Mouse (Mus musculus): ENCODE measurements at regions not wholly inside any gene's neighbourhood (a gene's known extent, or its start where the extent isn't known, plus 50 kb on each side); places are given as distances from the start of the nearest gene placed in this dataset.

GRCm38 (mm10) chr15:36873058-36873883 lies 134.3 kb downstream of the Zfp706 start:
- Histone ChIP-seq H3K4me2 (replicated peaks; ENCODE audit: low read depth, low read length) (peak overlapping the region; percentile 23), H3K27ac (ENCODE audit: low read length) (peak overlapping the region; percentile 34; the same call in 1 of the 2 replicates), H3K36me3 (ENCODE audit: control insufficient read depth, insufficient read depth, low read length) (no peaks in the 10 kb centered on the region), H3K4me1 (ENCODE audit: control insufficient read depth, insufficient read depth, low read length) (peaks cover 18% of the 10 kb centered on the region), H3K27me3 (ENCODE audit: control insufficient read depth, insufficient read depth, low read length) (no peaks in the 10 kb centered on the region), H3K9ac (replicated peaks; ENCODE audit: low read depth, low read length) (no peak overlapping the region), H3K9me3 (ENCODE audit: control insufficient read depth, low read depth, low read length) (no peaks in the 10 kb centered on the region), H3K4me3 (ENCODE audit: low read depth, low read length) (no peak overlapping the region)
- ATAC-seq (ENCODE audit: insufficient number of reproducible peaks, insufficient read depth, low FRiP score, low read depth) = peak; percentile 34; the same call in 1 of the 2 replicates
- WGBS = 13% methylated on average over 10 of the region's 10 CpGs

DNA sequence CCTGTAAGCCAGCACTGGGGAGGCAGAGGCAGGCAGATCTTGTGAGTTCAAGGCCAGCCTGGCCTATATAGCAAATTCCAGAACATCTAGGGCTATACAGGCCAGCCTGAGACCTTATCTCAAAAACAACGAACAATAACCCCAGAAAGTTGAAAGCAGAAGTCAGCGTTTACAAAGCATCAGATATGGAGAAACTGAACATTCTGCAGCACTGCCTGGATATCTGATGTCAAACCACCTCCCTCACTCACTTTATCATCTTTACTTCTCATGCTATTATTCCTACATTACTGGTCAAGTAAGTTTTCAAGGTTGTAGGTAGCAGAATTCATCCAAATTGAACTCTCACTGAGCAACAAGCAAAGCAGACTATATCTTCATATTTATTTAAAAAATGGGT lies 135.0 kb downstream of the Zfp706 start:
- no peak for ATAC-seq (ENCODE audit: insufficient number of reproducible peaks, insufficient read depth, low FRiP score, low read depth)
- no peaks in the 10 kb centered on the region for H3K36me3 ChIP-seq (ENCODE audit: control insufficient read depth, insufficient read depth, low read length)
- H3K4me2 ChIP-seq (replicated peaks; ENCODE audit: low read depth, low read length) = no peak overlapping the region
- H3K27me3 ChIP-seq (ENCODE audit: control insufficient read depth, insufficient read depth, low read length) = no peaks in the 10 kb centered on the region
- no peak overlapping the region for H3K27ac ChIP-seq (ENCODE audit: low read length)
- H3K9me3 ChIP-seq (ENCODE audit: control insufficient read depth, low read depth, low read length) = no peaks in the 10 kb centered on the region
- H3K4me3 ChIP-seq (ENCODE audit: low read depth, low read length) = no peak overlapping the region
- no peak overlapping the region for H3K9ac ChIP-seq (replicated peaks; ENCODE audit: low read depth, low read length)
- WGBS = 50% methylated on average over 2 of the region's 2 CpGs
- H3K4me1 ChIP-seq (ENCODE audit: control insufficient read depth, insufficient read depth, low read length) = peaks cover 18% of the 10 kb centered on the region

DNA sequence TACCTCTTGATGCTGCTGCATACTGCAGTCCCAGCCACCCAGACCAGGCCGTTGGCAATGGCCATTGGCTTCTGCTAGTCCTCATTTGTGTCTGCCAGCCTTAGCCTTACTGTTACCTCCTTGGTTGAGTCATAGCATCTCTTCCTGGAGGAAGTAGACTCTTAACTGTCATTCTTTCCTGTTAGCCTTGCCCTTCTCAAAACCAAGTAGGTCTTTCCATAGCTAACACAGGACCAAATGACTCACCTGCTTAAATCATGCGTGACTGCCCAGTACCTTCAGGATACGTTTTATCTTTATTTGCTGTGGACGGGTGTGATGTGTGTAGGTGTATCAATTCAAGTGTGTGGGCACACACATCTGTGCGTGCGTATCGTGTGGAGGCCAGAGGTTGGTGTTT lies 136.9 kb downstream of the Zfp706 start:
- Histone ChIP-seq H3K27ac (ENCODE audit: low read length) (no peak overlapping the region), H3K27me3 (ENCODE audit: control insufficient read depth, insufficient read depth, low read length) (no peaks in the 10 kb centered on the region), H3K4me2 (replicated peaks; ENCODE audit: low read depth, low read length) (no peak overlapping the region), H3K4me3 (ENCODE audit: low read depth, low read length) (no peak overlapping the region), H3K9me3 (ENCODE audit: control insufficient read depth, low read depth, low read length) (no peaks in the 10 kb centered on the region), H3K9ac (replicated peaks; ENCODE audit: low read depth, low read length) (no peak overlapping the region), H3K36me3 (ENCODE audit: control insufficient read depth, insufficient read depth, low read length) (no peaks in the 10 kb centered on the region), H3K4me1 (ENCODE audit: control insufficient read depth, insufficient read depth, low read length) (peaks cover 18% of the 10 kb centered on the region)
- no peak for ATAC-seq (ENCODE audit: insufficient number of reproducible peaks, insufficient read depth, low FRiP score, low read depth)
- 84% methylated on average over 7 of the region's 7 CpGs for WGBS

DNA sequence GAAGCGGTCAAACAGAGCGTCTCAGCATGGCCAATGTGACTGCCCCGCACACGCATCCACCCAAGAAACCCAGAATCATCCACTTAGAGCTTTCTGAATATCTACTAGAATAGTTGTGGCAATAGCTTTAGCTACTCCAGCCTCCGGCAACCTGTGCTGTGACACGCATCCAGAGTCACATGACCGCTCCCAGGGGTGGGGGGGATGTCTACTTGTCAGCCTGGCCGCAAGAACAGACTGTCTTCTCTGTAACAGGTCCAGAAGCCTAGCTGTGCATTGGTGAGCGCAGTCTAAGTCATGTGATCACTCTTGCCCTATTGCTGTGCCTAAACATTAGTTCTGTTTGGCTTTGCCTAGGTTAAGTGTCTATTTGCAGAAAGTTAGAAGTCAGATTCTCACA lies 137.5 kb downstream of the Zfp706 start:
- H3K27me3 ChIP-seq (ENCODE audit: control insufficient read depth, insufficient read depth, low read length) = no peaks in the 10 kb centered on the region
- no peak overlapping the region for H3K27ac ChIP-seq (ENCODE audit: low read length)
- H3K4me3 ChIP-seq (ENCODE audit: low read depth, low read length) = no peak overlapping the region
- ATAC-seq (ENCODE audit: insufficient number of reproducible peaks, insufficient read depth, low FRiP score, low read depth) = no peak; the same call in 1 of the 2 replicates
- H3K4me2 ChIP-seq (replicated peaks; ENCODE audit: low read depth, low read length) = no peak overlapping the region
- no peak overlapping the region for H3K9ac ChIP-seq (replicated peaks; ENCODE audit: low read depth, low read length)
- no peaks in the 10 kb centered on the region for H3K36me3 ChIP-seq (ENCODE audit: control insufficient read depth, insufficient read depth, low read length)
- no peaks in the 10 kb centered on the region for H3K9me3 ChIP-seq (ENCODE audit: control insufficient read depth, low read depth, low read length)
- peaks cover 18% of the 10 kb centered on the region for H3K4me1 ChIP-seq (ENCODE audit: control insufficient read depth, insufficient read depth, low read length)
- WGBS = 87% methylated on average over 9 of the region's 9 CpGs

DNA sequence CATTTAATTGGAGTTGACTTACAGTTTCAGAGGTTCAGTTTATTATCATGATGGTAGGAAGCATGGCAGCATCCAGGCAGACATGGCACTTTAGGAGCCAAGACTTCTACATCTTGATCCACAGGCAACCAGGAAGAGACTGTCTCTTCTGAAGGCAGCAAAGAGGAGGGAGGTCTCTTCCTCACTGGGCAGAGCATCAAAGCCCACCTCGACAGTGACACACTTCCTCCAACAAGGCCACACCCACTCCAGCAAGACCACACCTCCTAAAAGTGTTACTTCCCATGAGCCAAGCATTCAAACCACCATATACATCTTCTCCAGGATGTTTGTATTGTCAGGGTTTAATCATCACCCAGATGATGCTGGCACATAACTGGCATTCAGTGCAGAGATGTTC lies 141.5 kb downstream of the Zfp706 start:
- no peak overlapping the region for H3K4me3 ChIP-seq (ENCODE audit: low read depth, low read length)
- H3K36me3 ChIP-seq (ENCODE audit: control insufficient read depth, insufficient read depth, low read length) = no peaks in the 10 kb centered on the region
- H3K4me1 ChIP-seq (ENCODE audit: control insufficient read depth, insufficient read depth, low read length) = no peaks in the 10 kb centered on the region
- 38% methylated on average over 1 of the region's 1 CpGs for WGBS
- H3K9me3 ChIP-seq (ENCODE audit: control insufficient read depth, low read depth, low read length) = no peaks in the 10 kb centered on the region
- no peaks in the 10 kb centered on the region for H3K27me3 ChIP-seq (ENCODE audit: control insufficient read depth, insufficient read depth, low read length)
- no peak for ATAC-seq (ENCODE audit: insufficient number of reproducible peaks, insufficient read depth, low FRiP score, low read depth)
- no peak overlapping the region for H3K27ac ChIP-seq (ENCODE audit: low read length)
- H3K9ac ChIP-seq (replicated peaks; ENCODE audit: low read depth, low read length) = no peak overlapping the region
- H3K4me2 ChIP-seq (replicated peaks; ENCODE audit: low read depth, low read length) = no peak overlapping the region

DNA sequence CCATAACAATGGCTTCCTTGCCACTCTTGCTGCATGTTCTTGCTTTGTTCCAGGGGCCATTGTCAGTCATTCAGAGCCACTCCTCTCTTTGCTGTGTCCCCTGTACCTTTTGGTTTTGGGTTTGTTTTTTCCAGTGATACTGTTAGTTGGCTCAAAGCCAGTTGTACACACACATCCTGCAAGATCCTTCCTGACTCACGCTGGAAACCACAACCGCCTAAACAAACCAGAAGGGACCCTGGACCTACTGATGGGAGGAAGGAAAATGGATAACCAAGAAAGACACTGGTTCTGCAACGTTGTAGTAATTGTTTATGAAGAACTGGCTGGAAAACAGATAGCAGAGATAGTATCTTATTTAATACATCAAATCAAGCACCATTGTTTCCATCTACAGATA lies 142.2 kb downstream of the Zfp706 start:
- WGBS = 56% methylated on average over 3 of the region's 3 CpGs
- no peaks in the 10 kb centered on the region for H3K9me3 ChIP-seq (ENCODE audit: control insufficient read depth, low read depth, low read length)

GRCm38 (mm10) chr15:36864046-36864445 lies 143.5 kb downstream of the Zfp706 start:
- Histone ChIP-seq H3K36me3 (ENCODE audit: control insufficient read depth, insufficient read depth, low read length) (no peaks in the 10 kb centered on the region), H3K4me2 (replicated peaks; ENCODE audit: low read depth, low read length) (no peak overlapping the region), H3K27ac (ENCODE audit: low read length) (no peak overlapping the region), H3K4me1 (ENCODE audit: control insufficient read depth, insufficient read depth, low read length) (no peaks in the 10 kb centered on the region), H3K27me3 (ENCODE audit: control insufficient read depth, insufficient read depth, low read length) (no peaks in the 10 kb centered on the region), H3K4me3 (ENCODE audit: low read depth, low read length) (no peak overlapping the region), H3K9ac (replicated peaks; ENCODE audit: low read depth, low read length) (no peak overlapping the region), H3K9me3 (ENCODE audit: control insufficient read depth, low read depth, low read length) (no peaks in the 10 kb centered on the region)
- no peak for ATAC-seq (ENCODE audit: insufficient number of reproducible peaks, insufficient read depth, low FRiP score, low read depth)
- 47% methylated on average over 2 of the region's 2 CpGs for WGBS

More for the DNA sequence above, 142.2 kb downstream of the Zfp706 start:
- no peaks in the 10 kb centered on the region for H3K4me1 ChIP-seq (ENCODE audit: control insufficient read depth, insufficient read depth, low read length)
- no peak overlapping the region for H3K4me2 ChIP-seq (replicated peaks; ENCODE audit: low read depth, low read length)
- ATAC-seq (ENCODE audit: insufficient number of reproducible peaks, insufficient read depth, low FRiP score, low read depth) = no peak
- H3K27me3 ChIP-seq (ENCODE audit: control insufficient read depth, insufficient read depth, low read length) = no peaks in the 10 kb centered on the region
- H3K27ac ChIP-seq (ENCODE audit: low read length) = no peak overlapping the region
- H3K4me3 ChIP-seq (ENCODE audit: low read depth, low read length) = no peak overlapping the region
- no peaks in the 10 kb centered on the region for H3K36me3 ChIP-seq (ENCODE audit: control insufficient read depth, insufficient read depth, low read length)
- no peak overlapping the region for H3K9ac ChIP-seq (replicated peaks; ENCODE audit: low read depth, low read length)

DNA sequence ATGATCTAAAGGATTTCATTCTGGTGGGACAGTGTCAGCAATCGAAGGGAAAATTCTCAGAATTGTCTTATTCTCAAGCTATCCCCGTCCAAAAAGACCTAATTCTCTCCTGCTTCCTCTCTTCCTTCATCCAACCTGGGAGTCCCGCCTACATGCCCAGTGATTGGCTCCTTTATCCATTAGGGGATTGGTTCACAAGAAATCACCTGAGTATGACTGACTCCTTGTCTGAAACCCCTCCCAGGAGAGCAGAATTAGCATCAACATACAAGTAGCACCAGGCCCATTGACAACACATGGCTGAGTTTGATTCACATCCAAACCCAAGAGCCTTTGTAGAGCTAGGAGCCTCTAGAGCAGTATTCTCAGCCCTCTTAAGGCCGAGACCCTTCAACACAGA lies 148.9 kb downstream of the Zfp706 start:
- Histone ChIP-seq H3K4me3 (ENCODE audit: low read depth, low read length) (no peak overlapping the region), H3K4me1 (ENCODE audit: control insufficient read depth, insufficient read depth, low read length) (no peaks in the 10 kb centered on the region), H3K9ac (replicated peaks; ENCODE audit: low read depth, low read length) (no peak overlapping the region), H3K9me3 (ENCODE audit: control insufficient read depth, low read depth, low read length) (no peaks in the 10 kb centered on the region), H3K27me3 (ENCODE audit: control insufficient read depth, insufficient read depth, low read length) (no peaks in the 10 kb centered on the region), H3K36me3 (ENCODE audit: control insufficient read depth, insufficient read depth, low read length) (no peaks in the 10 kb centered on the region), H3K27ac (ENCODE audit: low read length) (no peak overlapping the region), H3K4me2 (replicated peaks; ENCODE audit: low read depth, low read length) (no peak overlapping the region)
- 79% methylated on average over 4 of the region's 4 CpGs for WGBS
- ATAC-seq (ENCODE audit: insufficient number of reproducible peaks, insufficient read depth, low FRiP score, low read depth) = no peak

DNA sequence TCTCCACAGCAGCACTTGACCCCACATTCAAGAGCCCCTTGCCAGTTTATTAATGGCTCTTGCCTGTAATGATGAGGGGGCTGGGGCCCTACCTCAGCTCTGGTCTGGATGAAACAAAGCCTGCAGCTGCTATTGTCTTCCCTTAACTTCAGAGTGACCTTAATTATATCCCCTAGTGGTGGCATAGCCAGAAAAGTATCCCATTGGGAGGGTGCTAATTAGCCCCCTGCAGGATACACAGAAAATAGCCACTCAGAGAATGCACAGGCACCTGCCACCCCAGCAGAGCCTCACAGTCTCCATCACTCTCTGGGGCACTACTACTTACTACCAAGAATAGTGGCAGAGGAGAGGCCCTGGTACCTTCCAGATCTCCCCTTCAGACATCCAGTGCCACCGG lies 150.0 kb downstream of the Zfp706 start:
- no peaks in the 10 kb centered on the region; the same call in 1 of the 2 replicates for H3K4me1 ChIP-seq (ENCODE audit: control insufficient read depth, insufficient read depth, low read length)
- no peaks in the 10 kb centered on the region for H3K9me3 ChIP-seq (ENCODE audit: control insufficient read depth, low read depth, low read length)
- H3K4me2 ChIP-seq (replicated peaks; ENCODE audit: low read depth, low read length) = no peak overlapping the region
- 82% methylated on average over 1 of the region's 1 CpGs for WGBS
- no peak for ATAC-seq (ENCODE audit: insufficient number of reproducible peaks, insufficient read depth, low FRiP score, low read depth)
- no peaks in the 10 kb centered on the region for H3K36me3 ChIP-seq (ENCODE audit: control insufficient read depth, insufficient read depth, low read length)
- no peaks in the 10 kb centered on the region for H3K27me3 ChIP-seq (ENCODE audit: control insufficient read depth, insufficient read depth, low read length)
- H3K27ac ChIP-seq (ENCODE audit: low read length) = no peak overlapping the region
- H3K4me3 ChIP-seq (ENCODE audit: low read depth, low read length) = no peak overlapping the region
- H3K9ac ChIP-seq (replicated peaks; ENCODE audit: low read depth, low read length) = no peak overlapping the region
